Mouse (Mus musculus) ES-E14 (cell line): ENCODE results near the gene Gm17545.

ENCODE experiments used
- CHD2 ChIP-seq: IDR thresholded peaks from 2 replicates; pipeline ENCODE4 v1.6.1; 2014; ENCODE audit warnings: mild to moderate bottlenecking, low read depth, low read length, inconsistent platforms
- ZC3H11A ChIP-seq: IDR thresholded peaks from 2 replicates; pipeline ENCODE4 v1.6.1; 2012; ENCODE audit warnings: low read depth, mild to moderate bottlenecking, inconsistent platforms, low read length, borderline replicate concordance
- ZNF384 ChIP-seq: IDR thresholded peaks from 2 replicates; pipeline ENCODE4 v1.6.1; 2012; ENCODE audit warnings: low read depth, low read length, inconsistent platforms

DNA sequence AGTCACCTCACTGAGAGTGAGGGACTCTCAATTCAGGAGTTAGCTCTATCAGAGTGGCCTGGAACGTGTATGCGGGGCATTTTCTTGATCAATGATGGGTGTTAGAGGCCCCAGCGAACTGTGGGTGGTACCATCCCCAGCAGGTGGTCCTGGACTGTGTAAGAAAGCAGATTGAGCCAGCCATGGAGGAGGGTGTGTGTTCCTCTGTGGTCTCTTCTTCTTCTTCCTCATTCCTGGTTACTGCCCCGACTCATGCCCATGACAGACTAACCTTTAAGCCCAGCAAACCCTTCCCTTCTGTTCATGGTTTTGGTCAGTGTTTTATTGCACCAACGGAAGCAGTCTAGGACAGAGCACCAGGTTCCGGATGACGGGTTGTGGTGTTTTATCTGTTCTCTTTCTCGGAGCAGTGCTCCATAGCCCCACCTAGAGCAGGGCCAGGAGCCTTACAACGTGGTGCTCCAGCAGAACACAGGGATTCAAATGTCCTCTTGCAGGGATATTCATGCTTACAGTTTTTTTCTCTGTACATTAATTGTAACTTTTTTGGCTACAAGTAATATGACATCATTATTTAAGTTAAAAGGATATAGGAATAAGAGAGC, 40.2 kb downstream of the Gm17545 start:
- no peak for TF ChIP-seq ZC3H11A
- TF ChIP-seq CHD2 = no peak
- TF ChIP-seq ZNF384 = no peak
